Mouse (Mus musculus) megakaryocyte progenitor cell, adult 5-6 weeks (primary cell): ENCODE results near the gene Scfd1. TPM values are rescaled to one million over a fixed set of nuclear protein-coding genes. Genes with fewer than 3 reads are reported as not detected.

Experiments used
- ATAC-seq: replicated peaks from 2 replicates; pipeline ENCODE4 v1.8.0; 2016; ENCODE audit warnings: mild to moderate bottlenecking, moderate TSS enrichment, inconsistent platforms; ENCODE audit not compliant: poor library complexity
- total RNA-seq, 2 experiments: library from RNA; stranded (forward) in 1 of 2; stranded (reverse) in 1 of 2; fragments of 157-497, 149-512 nt in 1 of 2; fragments of 200-1000 nt in 1 of 2; gene quantifications; 2 replicates each; pipeline versions ENCODE4 v1.2.3 to v1.2.4; 2015 to 2017

Gene Scfd1
- 74.0 and 75.1 TPM in 2 replicates for total RNA-seq (2015)
- 89.9 and 98.9 TPM in 2 replicates for total RNA-seq (2017)

DNA sequence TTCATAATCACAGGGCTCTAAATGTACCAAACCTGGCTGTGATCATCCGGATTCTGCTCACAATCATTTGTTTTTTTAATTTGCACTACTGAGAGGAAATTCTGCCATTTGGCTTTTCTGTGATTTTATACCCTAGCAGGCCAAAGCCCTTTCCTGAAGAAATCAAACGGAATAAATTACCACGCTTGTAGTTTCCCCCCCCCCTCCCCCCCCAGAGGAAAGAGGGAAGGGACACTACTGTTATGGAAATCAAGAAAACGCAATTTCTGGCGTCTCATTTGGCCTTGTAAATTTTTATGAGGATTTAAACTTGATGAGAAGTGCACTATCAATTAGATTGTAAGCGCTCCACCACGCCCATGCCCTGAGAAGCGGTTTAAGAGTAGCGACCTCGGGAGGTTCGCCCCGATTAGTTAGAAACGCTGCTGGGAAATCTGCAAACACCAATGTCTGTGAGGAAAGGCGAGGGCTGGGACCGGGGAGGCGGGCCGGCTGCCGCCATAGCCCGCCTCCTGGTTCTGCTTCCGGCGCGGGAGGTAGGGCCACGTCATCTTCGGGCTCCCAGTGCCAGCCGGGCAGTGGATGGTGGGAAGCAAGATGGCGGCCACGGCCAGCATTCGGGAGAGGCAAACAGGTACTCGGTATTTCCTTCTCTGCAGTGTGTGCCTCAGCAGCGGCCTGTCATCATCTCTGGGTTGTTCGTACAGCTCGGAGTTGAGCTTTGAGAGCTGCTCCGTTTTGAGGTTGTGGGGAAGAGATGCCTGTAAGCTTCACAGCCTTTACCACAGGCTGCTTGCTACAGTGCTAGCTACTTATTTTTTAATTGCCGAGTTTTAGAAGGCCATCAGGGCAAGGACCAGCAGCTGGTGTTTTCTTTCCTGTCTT lies at the start of gene Scfd1:
Gene Scfd1 (plus strand): TSS at position 508 of the 885 bp plus-strand sequence.
- peak; percentile 100 for ATAC-seq

DNA sequence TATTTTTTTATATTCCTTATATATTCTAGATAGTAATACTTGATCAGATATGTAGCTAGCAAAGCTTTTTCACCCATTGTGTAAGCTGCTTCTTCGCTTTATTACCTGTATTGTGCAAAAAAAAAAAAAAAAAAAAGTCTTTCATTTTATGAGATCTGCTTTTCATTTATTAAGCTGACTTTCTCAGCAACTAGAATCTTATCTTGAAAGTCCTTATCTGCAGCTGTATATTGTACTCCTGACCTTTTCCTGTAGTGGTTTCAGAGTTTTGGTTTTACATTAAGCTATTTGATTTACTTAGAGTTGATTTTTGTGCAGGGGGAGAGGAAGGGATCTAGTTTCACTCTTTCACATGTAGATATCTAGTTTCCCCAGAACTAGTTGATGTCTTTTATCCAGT lies 40.3 kb upstream of the Scfd1 start:
- ATAC-seq = no peak

DNA sequence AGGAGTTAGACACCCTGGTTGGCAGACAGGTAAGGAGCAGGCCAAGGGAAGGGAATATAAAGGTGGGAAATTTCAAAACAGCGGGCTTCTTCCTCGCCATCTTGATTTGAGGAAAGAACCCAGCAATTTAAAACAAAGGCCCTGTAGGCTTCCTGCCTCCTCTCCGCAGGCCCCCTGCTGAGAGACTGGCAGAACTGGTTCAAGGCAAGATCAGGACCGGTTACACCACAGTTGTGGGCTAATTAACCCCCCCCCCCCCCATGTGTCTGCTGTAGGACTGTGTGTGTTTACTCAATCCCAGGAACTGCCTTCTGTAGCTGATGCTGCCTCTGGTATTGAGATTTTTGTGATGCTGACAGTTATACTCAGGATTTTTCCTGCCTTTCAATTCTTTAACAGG lies 31.2 kb upstream of the Scfd1 start:
- ATAC-seq = peak; percentile 50

DNA sequence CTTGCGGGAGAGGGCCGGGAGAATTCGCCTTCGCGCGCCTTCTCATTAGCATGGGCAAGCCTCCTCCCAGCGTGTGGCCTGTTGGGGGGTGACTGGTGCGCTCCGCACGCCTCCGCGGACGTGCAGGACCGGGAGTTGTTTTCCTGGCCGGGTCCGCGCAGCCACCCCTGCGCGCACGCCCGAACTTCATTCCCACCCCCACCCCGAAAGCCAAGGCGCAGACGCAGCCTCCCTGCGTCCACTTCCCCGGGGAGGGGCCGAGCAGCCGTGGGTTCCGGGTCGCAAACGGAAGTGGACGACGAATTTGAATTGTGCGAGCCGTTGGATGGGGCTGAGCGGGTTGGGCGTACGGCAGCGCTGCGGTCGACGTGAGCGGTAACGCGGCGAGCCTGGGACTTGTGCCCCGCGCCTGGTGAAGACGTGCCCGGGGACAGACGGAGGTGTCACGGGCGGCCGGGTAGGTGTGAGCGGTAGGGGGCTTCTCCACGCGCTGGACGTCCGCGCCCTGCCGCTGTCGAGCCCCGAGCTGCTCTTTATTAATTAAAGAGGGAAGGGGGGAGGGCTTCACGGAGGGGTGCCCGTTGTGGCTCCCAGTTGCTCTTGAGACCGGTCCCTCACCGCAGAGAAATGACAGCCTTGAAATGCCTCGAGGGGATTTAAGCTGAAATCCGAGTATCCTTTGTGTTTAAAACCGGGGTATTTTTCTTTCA lies 29.2 kb upstream of the Scfd1 start, which contains the start of gene G2e3:
Gene G2e3 (plus strand): TSS at position 74 of the 710 bp plus-strand sequence.
- ATAC-seq = peak; percentile 94

DNA sequence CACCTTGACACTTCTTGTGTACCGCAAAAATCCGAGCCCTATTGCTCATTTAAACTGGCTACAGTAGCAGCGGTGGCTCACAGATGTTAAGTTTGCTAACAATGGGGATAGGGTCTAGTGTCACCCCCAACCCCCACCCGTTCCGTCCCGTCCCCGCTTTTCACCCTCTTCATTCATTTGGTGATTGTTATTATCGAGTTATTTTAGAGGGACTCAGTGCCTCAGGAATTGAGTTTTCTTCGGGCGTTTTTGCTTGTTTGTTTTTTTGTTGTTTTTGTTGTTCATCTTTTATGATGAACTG lies 28.7 kb upstream of the Scfd1 start:
- no peak for ATAC-seq

DNA sequence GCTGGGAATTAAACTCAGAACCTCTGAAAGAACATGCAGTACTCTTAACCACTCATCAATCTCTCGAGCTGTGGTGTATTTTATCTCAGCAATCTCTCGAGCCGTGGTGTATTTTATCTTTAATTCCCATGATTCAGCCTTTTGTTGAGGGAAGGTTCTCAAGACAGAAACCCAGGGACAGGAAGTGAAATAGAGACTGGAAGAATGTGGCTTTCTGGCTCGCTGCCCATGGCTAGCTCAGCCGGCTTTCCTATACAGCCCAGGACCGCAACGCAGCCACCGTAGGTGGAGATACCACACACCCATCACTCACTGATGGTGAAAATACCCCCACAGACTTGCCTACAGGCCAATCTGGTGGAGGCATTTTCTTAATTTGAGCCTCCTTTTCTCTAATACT lies 22.0 kb upstream of the Scfd1 start:
- ATAC-seq = peak; percentile 46

DNA sequence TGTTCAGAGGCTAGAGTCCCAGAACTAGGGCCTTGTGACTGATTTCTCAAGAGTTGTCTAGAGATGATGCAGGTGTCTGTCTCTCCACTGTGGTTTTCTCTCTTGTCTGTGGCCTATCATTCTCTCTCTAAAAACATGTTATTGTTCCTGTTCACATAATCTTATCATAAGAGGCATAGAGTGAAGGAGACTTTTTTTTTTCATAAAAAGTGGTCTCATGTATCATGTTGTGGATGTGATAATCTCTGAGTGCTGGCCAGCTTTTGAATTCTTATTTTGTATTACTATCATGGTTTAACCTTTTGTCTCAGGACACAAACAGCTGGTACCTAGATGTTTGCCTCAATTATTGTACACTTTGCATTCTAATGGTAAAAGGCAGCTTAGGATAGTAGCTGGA lies 16.0 kb upstream of the Scfd1 start:
- ATAC-seq = no peak

DNA sequence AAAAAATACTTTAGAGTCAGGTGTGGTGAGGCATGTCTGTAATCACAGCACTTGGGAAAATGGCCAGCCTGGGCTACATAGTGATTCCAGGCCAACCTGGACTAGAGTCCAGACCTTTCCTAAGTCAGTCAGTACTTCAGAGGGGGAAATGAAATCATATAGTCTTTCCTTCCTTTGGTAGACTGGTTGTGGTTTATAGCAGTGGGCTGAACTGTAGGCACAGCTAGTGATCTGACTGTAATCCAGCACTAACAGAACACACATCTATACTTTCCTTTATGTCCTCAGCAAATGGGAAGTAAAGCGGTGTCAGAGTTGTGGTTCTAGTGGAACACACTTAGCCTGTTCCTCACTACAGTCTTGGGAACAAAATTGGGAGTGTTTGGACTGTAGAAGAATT lies 14.4 kb upstream of the Scfd1 start:
- ATAC-seq = no peak

DNA sequence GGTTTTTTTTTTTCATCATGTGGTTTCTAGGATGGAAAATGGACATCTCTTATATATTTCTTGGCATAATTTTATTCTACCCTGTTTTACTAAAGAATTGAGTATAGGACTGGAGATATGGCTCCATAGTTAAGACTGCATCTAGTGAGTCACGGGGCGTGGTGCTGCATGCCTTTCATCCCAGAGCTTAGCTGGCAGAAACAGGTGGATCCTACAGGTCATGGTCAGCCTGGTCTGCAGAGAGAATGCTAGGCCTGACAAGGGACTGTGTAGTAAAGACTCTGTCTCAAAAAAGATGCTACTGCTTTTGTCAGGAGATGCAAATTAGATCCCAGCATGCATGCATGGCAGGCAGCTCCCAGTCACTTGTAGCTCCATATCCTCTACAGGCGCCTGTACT lies 8.8 kb upstream of the Scfd1 start:
- ATAC-seq = no peak

DNA sequence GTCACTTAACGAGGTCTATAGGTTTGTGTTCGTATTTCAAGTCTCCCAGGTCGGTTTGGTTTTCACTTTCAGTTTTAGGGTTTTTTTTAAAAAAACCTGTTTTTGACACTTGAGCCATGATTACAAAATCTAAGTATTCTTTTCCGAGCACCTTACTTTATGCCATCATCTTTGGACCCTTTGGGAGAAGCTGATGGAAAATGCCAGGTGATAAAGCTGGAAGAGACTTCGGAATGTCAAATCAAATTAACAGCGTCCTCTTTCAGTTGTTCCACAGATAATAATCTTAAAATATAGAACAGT lies 529 bp downstream of the Scfd1 start:
- no peak for ATAC-seq

DNA sequence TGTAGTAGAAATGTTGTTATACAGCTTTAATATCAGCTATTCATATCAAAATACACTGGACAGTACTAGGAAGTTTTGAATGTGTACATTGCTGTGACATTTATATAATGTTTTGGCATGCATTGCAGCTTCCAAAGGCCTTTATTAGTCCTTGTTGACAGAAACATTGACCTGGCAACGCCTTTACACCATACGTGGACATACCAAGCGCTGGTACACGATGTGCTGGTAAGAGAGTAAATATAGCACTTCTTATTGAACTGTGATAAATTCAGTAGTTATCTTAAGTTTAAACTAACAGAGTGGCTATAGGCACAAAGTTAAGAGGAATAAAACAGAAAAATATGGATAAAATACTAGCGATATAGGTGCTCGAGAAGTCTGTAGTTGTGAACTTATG lies 22.6 kb downstream of the Scfd1 start:
- ATAC-seq = no peak

DNA sequence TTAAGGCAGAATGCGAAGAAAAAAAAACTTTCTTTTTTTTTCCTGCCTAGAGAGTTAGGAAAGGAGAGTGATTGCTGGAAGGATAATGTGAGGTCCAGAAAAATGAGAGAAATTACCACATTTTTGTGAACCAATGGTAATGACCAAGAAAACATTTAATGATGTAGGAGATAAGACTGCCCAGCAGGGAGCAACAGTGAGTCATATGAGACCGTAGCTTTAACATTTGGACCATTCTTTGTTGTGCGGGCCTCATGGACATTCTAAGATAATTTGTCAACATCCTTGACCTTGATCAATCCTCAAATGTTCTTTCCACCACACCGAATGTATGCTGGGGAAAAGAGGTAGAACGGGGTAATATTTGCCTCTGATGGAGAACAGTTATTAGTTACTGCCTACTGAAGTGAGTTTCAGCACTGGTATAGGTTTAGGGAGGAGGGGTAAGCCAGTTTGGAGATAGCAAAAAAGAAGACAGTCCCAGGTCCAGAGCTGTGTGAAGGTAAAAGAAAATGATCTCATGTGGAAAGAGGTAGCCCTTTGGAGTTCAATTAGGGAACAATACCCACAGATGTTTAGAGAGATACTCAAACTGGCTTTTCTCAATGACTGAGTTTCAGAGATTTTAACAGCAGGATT lies 24.9 kb downstream of the Scfd1 start:
- ATAC-seq = peak; percentile 80

DNA sequence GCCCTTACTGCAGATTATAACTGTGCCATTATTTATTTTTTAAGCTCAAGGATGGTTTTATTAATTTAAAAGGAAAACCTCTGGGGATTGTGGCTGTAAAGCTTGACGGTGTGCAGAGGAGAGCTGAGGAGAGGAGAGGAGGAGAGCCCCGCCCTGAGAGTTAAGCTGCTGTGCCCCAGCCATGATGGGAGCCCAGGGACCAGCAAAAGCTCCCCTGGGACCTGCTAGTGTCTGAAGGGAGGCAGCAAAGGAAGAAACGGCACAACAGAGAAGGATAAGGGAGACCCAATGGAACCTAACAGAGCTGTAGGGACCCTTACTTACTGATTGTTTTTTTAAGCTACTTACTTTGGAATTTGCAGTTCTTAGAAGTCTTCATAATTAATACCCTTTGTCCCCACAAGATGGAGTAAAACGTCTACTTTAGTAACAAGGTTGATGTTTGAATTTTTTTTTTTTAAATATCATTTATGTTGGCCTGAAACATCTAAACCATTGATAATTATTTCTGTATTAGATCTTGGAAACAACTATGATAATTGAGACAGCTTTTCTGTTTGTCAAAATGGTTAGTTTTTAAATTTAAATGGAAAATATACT lies 26.8 kb downstream of the Scfd1 start:
- ATAC-seq = no peak

DNA sequence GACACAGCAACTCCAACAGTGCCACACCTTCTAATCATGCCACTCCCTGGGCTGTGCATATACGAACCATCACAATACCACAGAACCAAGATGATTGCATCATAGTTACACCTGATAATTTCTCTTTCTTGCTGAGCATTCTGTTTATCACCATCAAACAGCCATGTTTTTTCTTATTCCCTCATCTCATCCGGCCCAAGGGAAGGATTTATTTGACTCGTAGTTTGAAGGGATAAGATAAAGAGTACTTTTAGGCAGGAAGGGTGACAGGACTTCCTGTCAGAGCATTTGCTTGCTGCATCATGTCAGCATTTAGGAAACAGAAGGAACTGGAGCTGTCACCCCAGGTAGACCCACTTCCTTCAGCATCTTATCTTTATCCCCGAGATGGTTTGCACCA lies 34.1 kb downstream of the Scfd1 start:
- no peak for ATAC-seq

DNA sequence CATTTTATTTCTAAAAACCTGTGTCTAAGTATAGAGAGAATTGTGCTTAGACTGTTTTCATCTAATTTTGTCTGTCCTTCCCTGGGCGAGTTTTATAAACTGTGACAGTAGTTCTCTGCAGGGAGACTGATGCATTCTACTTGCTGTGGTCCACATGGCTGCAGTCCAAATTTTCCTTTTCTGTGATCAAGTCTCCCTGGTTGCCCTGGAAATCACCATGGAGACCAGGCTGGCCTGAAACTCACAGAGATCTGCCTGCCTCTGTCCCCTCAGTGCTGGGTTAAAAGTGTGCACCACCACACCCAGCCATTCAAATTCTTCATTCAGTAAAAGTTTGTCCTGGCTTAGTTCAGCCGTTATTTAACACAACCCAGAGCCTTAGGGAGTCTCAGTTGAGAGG lies 60.2 kb downstream of the Scfd1 start:
- ATAC-seq = no peak

DNA sequence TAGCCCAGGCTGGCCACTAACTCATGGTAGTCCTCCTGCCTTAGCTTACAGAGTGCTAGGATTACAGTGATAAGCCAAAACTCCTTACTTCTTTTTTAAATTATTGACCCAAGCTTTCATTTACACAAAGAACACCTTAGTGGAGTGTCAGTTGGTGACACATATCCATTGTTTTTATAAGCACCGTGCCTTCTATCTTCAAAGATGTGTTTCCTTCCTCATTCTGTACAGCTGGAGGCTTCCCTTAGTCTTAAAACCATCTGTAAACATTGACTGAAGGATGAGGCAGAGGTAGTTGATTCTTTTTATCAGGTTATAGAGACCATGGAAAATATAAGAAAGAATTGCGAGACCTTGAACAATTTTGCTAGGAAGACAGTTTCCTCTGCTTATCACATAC lies 61.0 kb downstream of the Scfd1 start:
- no peak for ATAC-seq

DNA sequence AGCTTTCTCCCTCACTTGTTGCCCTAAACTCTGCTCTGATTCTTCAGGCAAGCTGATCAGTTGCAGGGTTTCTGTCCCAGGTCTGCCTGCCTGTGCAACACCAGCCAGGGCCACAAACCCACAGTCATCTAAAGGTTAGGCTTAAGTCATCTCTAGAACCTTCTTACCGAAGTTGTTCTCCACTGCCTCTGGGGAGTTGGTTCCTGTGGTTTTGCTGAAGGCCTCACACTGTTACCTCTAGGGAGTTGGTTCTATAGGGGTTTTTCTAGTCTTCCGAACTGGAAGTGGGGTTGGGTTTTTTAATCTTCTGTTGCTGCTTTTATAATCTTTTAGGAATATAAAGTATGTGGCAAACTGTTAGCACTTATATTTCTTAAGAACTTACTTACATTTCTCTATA lies 72.0 kb downstream of the Scfd1 start:
- no peak for ATAC-seq

DNA sequence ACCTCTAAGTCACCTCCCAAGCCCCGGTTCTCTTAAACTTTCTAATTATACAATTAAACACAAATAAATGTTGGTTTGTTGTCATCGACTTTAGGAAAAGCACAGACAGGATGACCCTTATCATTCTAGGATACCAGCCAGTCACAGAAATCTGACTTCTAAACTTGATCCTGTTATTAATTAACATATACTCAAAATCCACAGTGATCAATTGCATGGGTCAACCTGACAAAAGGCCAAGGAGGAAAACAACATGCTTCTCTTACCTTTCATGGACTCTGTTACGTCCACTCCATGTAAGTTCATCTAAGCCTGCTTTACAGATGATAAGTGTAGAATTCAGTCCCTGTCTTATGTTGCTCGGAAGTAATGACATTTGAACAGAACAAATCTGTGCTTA lies 93.6 kb downstream of the Scfd1 start:
- no peak for ATAC-seq

DNA sequence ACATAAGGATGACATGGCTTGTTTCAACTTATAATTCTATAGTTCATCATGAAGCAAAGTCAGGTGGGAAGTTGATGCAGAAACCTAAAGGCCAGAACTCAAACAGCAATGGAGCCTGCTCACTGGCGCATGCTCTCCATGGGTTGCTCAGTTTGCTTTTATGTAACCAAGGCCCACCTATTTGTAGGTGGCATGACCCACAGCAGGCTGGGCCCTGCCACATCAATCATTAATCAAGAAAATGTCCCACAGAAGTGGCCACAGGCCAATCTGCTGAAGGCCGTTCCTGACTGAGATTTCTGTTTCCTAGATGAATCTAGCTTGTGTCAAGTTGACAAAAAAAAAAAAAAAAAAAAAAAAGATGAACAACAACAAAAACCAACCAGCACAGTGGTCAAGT lies 103.9 kb downstream of the Scfd1 start:
- no peak for ATAC-seq

DNA sequence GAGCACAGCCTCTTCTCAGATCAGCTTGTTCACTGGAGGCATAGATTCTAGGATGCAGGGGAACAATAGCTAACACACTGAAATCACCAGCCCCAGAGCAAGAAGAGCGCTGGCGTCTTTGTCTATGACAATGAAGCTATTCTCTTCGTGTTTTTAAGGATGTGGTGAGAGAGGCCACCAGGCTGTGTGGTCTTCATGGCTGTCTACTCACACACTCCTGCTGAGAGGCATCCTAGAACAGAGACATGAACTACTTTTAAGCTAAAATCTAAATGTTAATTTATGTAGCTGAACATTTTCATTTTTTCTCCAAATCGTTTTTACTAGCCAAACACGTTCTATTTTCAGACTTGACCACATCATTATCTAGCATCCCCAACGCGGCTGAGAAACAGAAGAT lies 114.7 kb downstream of the Scfd1 start:
- ATAC-seq = no peak

DNA sequence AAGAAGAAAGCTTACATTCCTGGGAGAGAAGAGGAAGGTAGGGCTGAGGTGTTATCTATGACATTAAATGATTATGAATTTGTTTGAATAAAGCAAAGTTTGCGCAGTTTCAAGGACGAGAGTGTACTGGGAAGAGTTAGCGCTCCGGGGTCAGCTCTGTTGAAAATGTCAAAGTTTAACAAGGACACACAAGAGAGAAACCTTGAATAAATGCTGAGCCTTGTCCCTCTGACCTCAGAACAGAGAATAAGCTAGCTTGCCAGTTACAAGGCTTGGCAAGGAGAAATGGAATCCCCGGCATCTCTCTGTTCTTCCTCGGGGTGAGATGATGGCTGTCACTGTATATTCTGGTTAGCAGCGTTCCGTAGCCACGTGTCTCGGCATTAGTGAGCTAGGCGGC lies 116.2 kb downstream of the Scfd1 start:
- ATAC-seq = no peak

DNA sequence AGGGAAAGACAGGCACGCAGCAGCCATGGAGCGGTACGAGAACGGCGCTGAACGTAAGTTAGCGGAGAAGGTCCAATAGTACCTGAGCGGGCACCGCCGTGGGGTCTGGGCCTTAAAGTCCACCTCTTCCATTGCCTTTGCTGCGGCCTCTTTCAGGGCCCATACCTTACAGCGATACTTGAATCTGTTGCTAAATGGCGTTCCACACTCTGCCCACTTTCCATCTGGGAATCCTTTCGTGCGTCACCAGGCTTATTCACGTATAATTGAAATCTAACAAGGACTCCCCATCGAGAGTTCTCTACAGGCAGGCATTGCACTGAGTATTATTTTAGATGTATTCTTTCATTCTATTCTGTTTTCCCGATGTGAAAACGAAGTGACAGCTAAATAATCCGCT lies 117.3 kb downstream of the Scfd1 start:
- no peak for ATAC-seq
